Mouse (Mus musculus) limb, embryonic 13.5 days (tissue): ENCODE results near the gene A230050P20Rik. TPM values are rescaled to one million over a fixed set of nuclear protein-coding genes. Genes with fewer than 3 reads are reported as not detected.

Experiments
- ATAC-seq: fragments of 200-750 bp; cut with Nextera tagmentation; 2 replicates; pipeline ENCODE4 v1.8.0; 2017; ENCODE audit warnings: low read depth, moderate number of reproducible peaks, moderate TSS enrichment; ENCODE audit not compliant: low FRiP score
- H3K27ac ChIP-seq: fragments of 300-500 bp; sonication (generic); 2 replicates; pipeline ENCODE4 v1.5.1; 2015; ENCODE audit warnings: inconsistent platforms, mild to moderate bottlenecking, moderate library complexity
- H3K27me3 ChIP-seq: fragments of 300-500 bp; sonication (generic); 2 replicates; pipeline ENCODE4 v1.6.1; 2015; ENCODE audit warnings: mild to moderate bottlenecking, inconsistent platforms
- H3K36me3 ChIP-seq: fragments of 300-500 bp; sonication (generic); 2 replicates; pipeline ENCODE4 v1.6.1; 2015; ENCODE audit warnings: inconsistent platforms, mild to moderate bottlenecking, moderate library complexity
- H3K4me1 ChIP-seq: fragments of 300-500 bp; sonication (generic); 2 replicates; pipeline ENCODE4 v1.6.1; 2015; ENCODE audit warnings: inconsistent platforms
- H3K4me2 ChIP-seq: fragments of 300-500 bp; sonication (generic); replicated peaks from 2 replicates; pipeline ENCODE4 v1.6.1; 2015; ENCODE audit warnings: inconsistent platforms, mild to moderate bottlenecking, moderate library complexity
- H3K4me3 ChIP-seq: fragments of 300-500 bp; sonication (generic); 2 replicates; pipeline ENCODE4 v1.5.1; 2015; ENCODE audit warnings: moderate library complexity, mild to moderate bottlenecking, inconsistent platforms
- H3K9ac ChIP-seq: fragments of 300-500 bp; sonication (generic); 2 replicates; pipeline ENCODE4 v1.6.1; 2015; ENCODE audit warnings: mild to moderate bottlenecking, inconsistent platforms
- H3K9me3 ChIP-seq: fragments of 300-500 bp; sonication (generic); 2 replicates; pipeline ENCODE4 v1.6.1; 2016; ENCODE audit warnings: inconsistent platforms
- WGBS: fragments of 180-500 bp; shearing (Covaris S2); methylation state at CpG from one replicate; pipeline ENCODE4 v1.1.7; 2015; 5-methylcytosine and 5-hydroxymethylcytosine counted together
- polyA plus RNA-seq: library from polyadenylated mRNA; unstranded; fragments of >200 nt; fragmentation: Nextera tagmentation; extraction: Ambion mirVana; gene quantifications from 2 replicates; pipeline ENCODE4 v1.2.1, GENCODE M21; 2015

The A230050P20Rik gene
- polyA plus RNA-seq, 1 experiment from 2014 or later, result 4.6 TPM

- Histone ChIP-seq H3K9me3 (no peaks in the 10 kb centered on the region), H3K36me3 (no peaks in the 10 kb centered on the region), H3K27me3 (no peaks in the 10 kb centered on the region), H3K4me2 (no peak overlapping the region), H3K27ac (no peak overlapping the region), H3K4me3 (no peak overlapping the region), H3K9ac (no peak overlapping the region), H3K4me1 (no peaks in the 10 kb centered on the region)
- no peak for ATAC-seq
- 78% methylated on average over 2 of the region's 2 CpGs for WGBS
These were observed 18.3 kb upstream of the A230050P20Rik start for GRCm38 (mm10) chr9:20850179-20850578.

- no peak overlapping the region for H3K27ac ChIP-seq
- no peaks in the 10 kb centered on the region for H3K4me1 ChIP-seq
- H3K36me3 ChIP-seq, result no peaks in the 10 kb centered on the region
- no peak overlapping the region for H3K4me2 ChIP-seq
- H3K27me3 ChIP-seq, result no peaks in the 10 kb centered on the region
- WGBS, result 8% methylated on average over 6 of the region's 6 CpGs
- H3K9ac ChIP-seq, result no peak overlapping the region
- no peak overlapping the region for H3K4me3 ChIP-seq
- H3K9me3 ChIP-seq, result no peaks in the 10 kb centered on the region
- no peak; the same call in 1 of the 2 replicates for ATAC-seq
These were observed 11.3 kb upstream of the A230050P20Rik start for GRCm38 (mm10) chr9:20857131-20857530.

GRCm38 (mm10) chr9:20859926-20860325 lies 8.5 kb upstream of the A230050P20Rik start:
- no peak for ATAC-seq
- WGBS, result 45% methylated on average over 6 of the region's 6 CpGs

GRCm38 (mm10) chr9:20861821-20862220 lies 6.6 kb upstream of the A230050P20Rik start:
- Histone ChIP-seq H3K4me3 (no peak overlapping the region), H3K4me1 (no peaks in the 10 kb centered on the region), H3K9ac (no peak overlapping the region), H3K27ac (no peak overlapping the region), H3K9me3 (no peaks in the 10 kb centered on the region), H3K4me2 (no peak overlapping the region), H3K27me3 (peaks cover 11% of the 10 kb centered on the region), H3K36me3 (no peaks in the 10 kb centered on the region)
- 9% methylated on average over 4 of the region's 4 CpGs for WGBS
- ATAC-seq, result no peak

More at GRCm38 (mm10) chr9:20859926-20860325, 8.5 kb upstream of the A230050P20Rik start:
- Histone ChIP-seq H3K4me2 (no peak overlapping the region), H3K9ac (no peak overlapping the region), H3K27ac (no peak overlapping the region), H3K36me3 (no peaks in the 10 kb centered on the region), H3K9me3 (no peaks in the 10 kb centered on the region), H3K4me3 (no peak overlapping the region), H3K27me3 (no peaks in the 10 kb centered on the region), H3K4me1 (no peaks in the 10 kb centered on the region)

GRCm38 (mm10) chr9:20862225-20862624 lies 6.2 kb upstream of the A230050P20Rik start:
- Histone ChIP-seq H3K4me3 (no peak overlapping the region), H3K9me3 (no peaks in the 10 kb centered on the region), H3K4me2 (no peak overlapping the region), H3K27me3 (peaks cover 15% of the 10 kb centered on the region), H3K36me3 (no peaks in the 10 kb centered on the region), H3K9ac (no peak overlapping the region), H3K27ac (no peak overlapping the region), H3K4me1 (no peaks in the 10 kb centered on the region)
- 59% methylated on average over 4 of the region's 4 CpGs for WGBS
- ATAC-seq, result no peak

- Histone ChIP-seq H3K9me3 (no peaks in the 10 kb centered on the region; the same call in 1 of the 2 replicates), H3K36me3 (no peaks in the 10 kb centered on the region), H3K9ac (no peak overlapping the region), H3K4me2 (no peak overlapping the region), H3K27ac (no peak overlapping the region), H3K4me1 (0 out of 2 replicates have a peak, but pooled peaks cover 5% of the 10 kb centered on the region), H3K4me3 (no peak overlapping the region), H3K27me3 (peaks cover 60% of the 10 kb centered on the region)
- no peak for ATAC-seq
- WGBS, result 62% methylated on average over 3 of the region's 3 CpGs
These were observed 1.6 kb upstream of the A230050P20Rik start for GRCm38 (mm10) chr9:20866879-20867278.

- H3K9me3 ChIP-seq, result no peaks in the 10 kb centered on the region; the same call in 1 of the 2 replicates
- peak overlapping the region; percentile 65 for H3K4me2 ChIP-seq
- ATAC-seq, result no peak
- peak overlapping the region; percentile 60; the same call in 1 of the 2 replicates for H3K9ac ChIP-seq
- peaks cover 67% of the 10 kb centered on the region for H3K27me3 ChIP-seq
- H3K36me3 ChIP-seq, result no peaks in the 10 kb centered on the region
- H3K4me3 ChIP-seq, result peak overlapping the region; percentile 47
- WGBS, result 4% methylated on average over 19 of the region's 19 CpGs
- no peak overlapping the region for H3K27ac ChIP-seq
- 0 out of 2 replicates have a peak, but pooled peaks cover 5% of the 10 kb centered on the region for H3K4me1 ChIP-seq
These were observed 804 bp downstream of the A230050P20Rik start for GRCm38 (mm10) chr9:20869246-20869645.

GRCm38 (mm10) chr9:20870211-20871173 lies 2.0 kb downstream of the A230050P20Rik start:
- no peak overlapping the region for H3K9ac ChIP-seq
- H3K4me3 ChIP-seq, result no peak overlapping the region
- no peaks in the 10 kb centered on the region for H3K36me3 ChIP-seq
- H3K27me3 ChIP-seq, result peaks cover 73% of the 10 kb centered on the region
- H3K4me1 ChIP-seq, result 0 out of 2 replicates have a peak, but pooled peaks cover 5% of the 10 kb centered on the region
- H3K27ac ChIP-seq, result no peak overlapping the region
- H3K4me2 ChIP-seq, result no peak overlapping the region
- no peaks in the 10 kb centered on the region; the same call in 1 of the 2 replicates for H3K9me3 ChIP-seq
- no peak for ATAC-seq
- WGBS, result 73% methylated on average over 12 of the region's 12 CpGs

- ATAC-seq, result no peak
- H3K9me3 ChIP-seq, result no peaks in the 10 kb centered on the region; the same call in 1 of the 2 replicates
- no peaks in the 10 kb centered on the region for H3K36me3 ChIP-seq
- no peak overlapping the region for H3K4me3 ChIP-seq
- no peak overlapping the region for H3K4me2 ChIP-seq
- no peak overlapping the region for H3K27ac ChIP-seq
- peaks cover 9% of the 10 kb centered on the region; the same call in 1 of the 2 replicates for H3K4me1 ChIP-seq
- H3K27me3 ChIP-seq, result peaks cover 50% of the 10 kb centered on the region
- no peak overlapping the region for H3K9ac ChIP-seq
- 83% methylated on average over 10 of the region's 10 CpGs for WGBS
These were observed 4.5 kb downstream of the A230050P20Rik start for GRCm38 (mm10) chr9:20872991-20873390.

GRCm38 (mm10) chr9:20873521-20873920 lies 5.1 kb downstream of the A230050P20Rik start:
- Histone ChIP-seq H3K27ac (no peak overlapping the region), H3K36me3 (no peaks in the 10 kb centered on the region), H3K4me3 (no peak overlapping the region), H3K9ac (no peak overlapping the region), H3K4me2 (no peak overlapping the region), H3K9me3 (no peaks in the 10 kb centered on the region; the same call in 1 of the 2 replicates), H3K27me3 (peaks cover 44% of the 10 kb centered on the region), H3K4me1 (peaks cover 8% of the 10 kb centered on the region)
- ATAC-seq, result no peak
- WGBS, result 87% methylated on average over 12 of the region's 12 CpGs

- Histone ChIP-seq H3K36me3 (no peaks in the 10 kb centered on the region), H3K4me2 (no peak overlapping the region), H3K9ac (no peak overlapping the region; the same call in 1 of the 2 replicates), H3K27ac (no peak overlapping the region), H3K4me3 (no peak overlapping the region), H3K9me3 (no peaks in the 10 kb centered on the region; the same call in 1 of the 2 replicates), H3K27me3 (peaks cover 28% of the 10 kb centered on the region), H3K4me1 (peaks cover 7% of the 10 kb centered on the region)
- no peak for ATAC-seq
- WGBS, result 62% methylated on average over 23 of the region's 23 CpGs
These were observed 6.8 kb downstream of the A230050P20Rik start for GRCm38 (mm10) chr9:20875021-20875790.
